Mouse (Mus musculus) heart, postnatal 36 days (tissue): ENCODE results near the gene Esrrg. TPM values are rescaled to one million over a fixed set of nuclear protein-coding genes. Genes with fewer than 3 reads are reported as not detected.

Experiments used
- DNase-seq, 2 experiments: peaks; one replicate each; pipeline ENCODE4 v3.0.0; 2021 to 2022
- intact Hi-C: fragments of 180-260 bp; cut with DNase I; formaldehyde crosslinking; loops from one replicate; pipeline ENCODE4 v1.15.1; 2025
- total RNA-seq, 2 experiments: library from RNA; stranded (reverse); gene quantifications; 2 replicates each; pipeline ENCODE4 v1.2.3; 2021

Gene Esrrg
- total RNA-seq, 2 experiments from 2014 or later: 42.5 to 45.7 TPM

- peak; percentile 36 to 48 for DNase-seq
- intact Hi-C loops: no loop called here
Observed at GRCm38 (mm10) chr1:187698201-187698600, 89.6 kb downstream of the Esrrg start.

- no peak for DNase-seq
- intact Hi-C loops: no loop called here
Observed at GRCm38 (mm10) chr1:187700963-187701362, 92.4 kb downstream of the Esrrg start.

- DNase-seq: no peak
- intact Hi-C loops: no loop called here
Observed at GRCm38 (mm10) chr1:187704921-187705320, 96.3 kb downstream of the Esrrg start.

GRCm38 (mm10) chr1:187705348-187705747 lies 96.8 kb downstream of the Esrrg start:
- DNase-seq: no peak

GRCm38 (mm10) chr1:187706046-187706445 lies 97.5 kb downstream of the Esrrg start:
- peak in 1 of 2 experiments; percentile 9 for DNase-seq
- intact Hi-C loops: no loop called here

More at GRCm38 (mm10) chr1:187705348-187705747, 96.8 kb downstream of the Esrrg start:
- intact Hi-C loops: no loop called here

- no peak for DNase-seq
- intact Hi-C loops: no loop called here
Observed at GRCm38 (mm10) chr1:187707176-187707575, 98.6 kb downstream of the Esrrg start.

GRCm38 (mm10) chr1:187710434-187710948 lies 101.9 kb downstream of the Esrrg start:
- intact Hi-C loops: no loop called here
- DNase-seq: no peak

GRCm38 (mm10) chr1:187721035-187721434 lies 112.4 kb downstream of the Esrrg start:
- DNase-seq: no peak
- intact Hi-C loops: no loop called here

- intact Hi-C loops: no loop called here
Observed at GRCm38 (mm10) chr1:187722016-187722415, 113.4 kb downstream of the Esrrg start.

GRCm38 (mm10) chr1:187724651-187725050 lies 116.1 kb downstream of the Esrrg start:
- intact Hi-C loops: no loop called here
- no peak for DNase-seq

More at GRCm38 (mm10) chr1:187722016-187722415, 113.4 kb downstream of the Esrrg start:
- DNase-seq: no peak

- no peak for DNase-seq
- intact Hi-C loops: no loop called here
Observed at GRCm38 (mm10) chr1:187725351-187725750, 116.8 kb downstream of the Esrrg start.

- intact Hi-C loops: no loop called here
Observed at GRCm38 (mm10) chr1:187731171-187731570, 122.6 kb downstream of the Esrrg start.

GRCm38 (mm10) chr1:187736507-187736906 lies 127.9 kb downstream of the Esrrg start:
- intact Hi-C loops: no loop called here

More at GRCm38 (mm10) chr1:187731171-187731570, 122.6 kb downstream of the Esrrg start:
- DNase-seq: no peak

GRCm38 (mm10) chr1:187737296-187737695 lies 128.7 kb downstream of the Esrrg start:
- no peak for DNase-seq
- intact Hi-C loops: no loop called here

More at GRCm38 (mm10) chr1:187736507-187736906, 127.9 kb downstream of the Esrrg start:
- DNase-seq: no peak

- intact Hi-C loops: no loop called here
- peak; percentile 11 to 20 for DNase-seq
Observed at GRCm38 (mm10) chr1:187740531-187740930, 131.9 kb downstream of the Esrrg start.

GRCm38 (mm10) chr1:187741306-187741705 lies 132.7 kb downstream of the Esrrg start:
- DNase-seq: no peak
- intact Hi-C loops: no loop called here

GRCm38 (mm10) chr1:187742071-187742470 lies 133.5 kb downstream of the Esrrg start:
- no peak for DNase-seq
- intact Hi-C loops: no loop called here

- DNase-seq: no peak
- intact Hi-C loops: no loop called here
Observed at GRCm38 (mm10) chr1:187749294-187749693, 140.7 kb downstream of the Esrrg start.

- intact Hi-C loops: no loop called here
- DNase-seq: no peak
Observed at GRCm38 (mm10) chr1:187749931-187750330, 141.3 kb downstream of the Esrrg start.

GRCm38 (mm10) chr1:187755528-187755927 lies 146.9 kb downstream of the Esrrg start:
- intact Hi-C loops: no loop called here
- no peak for DNase-seq

GRCm38 (mm10) chr1:187757981-187758380 lies 149.4 kb downstream of the Esrrg start:
- intact Hi-C loops: no loop called here
- DNase-seq: no peak

GRCm38 (mm10) chr1:187758546-187758945 lies 150.0 kb downstream of the Esrrg start:
- intact Hi-C loops: no loop called here
- DNase-seq: no peak

- DNase-seq: no peak
- intact Hi-C loops: no loop called here
Observed at GRCm38 (mm10) chr1:187759536-187759935, 150.9 kb downstream of the Esrrg start.
